Mouse (Mus musculus) olfactory bulb, adult 2 months (tissue): Measurements from ENCODE around the gene Atg5.

Experiments used
- CTCF ChIP-seq: fragments of 200-500 bp; IDR thresholded peaks from 2 replicates; pipeline ENCODE4 v1.5.1; 2012; ENCODE audit warnings: low read depth, mild to moderate bottlenecking, low read length, moderate library complexity; ENCODE audit not compliant: insufficient read depth
- POLR2A ChIP-seq: fragments of 200-500 bp; IDR thresholded peaks from 2 replicates; pipeline ENCODE4 v1.6.1; 2012; ENCODE audit warnings: mild to moderate bottlenecking, low read depth, low read length, moderate library complexity; ENCODE audit not compliant: insufficient read depth

GRCm38 (mm10) chr10:44265835-44266234 is 2.3 kb upstream of the Atg5 start:
- TF ChIP-seq CTCF (no peak), POLR2A (no peak)
